Mouse (Mus musculus): ENCODE results near the gene Foxe1. TPM values are rescaled to one million over a fixed set of nuclear protein-coding genes. Genes with fewer than 3 reads are reported as not detected.

Gene Foxe1
- polyA plus RNA-seq, 1 experiment from 2014 or later, result not detected

DNA sequence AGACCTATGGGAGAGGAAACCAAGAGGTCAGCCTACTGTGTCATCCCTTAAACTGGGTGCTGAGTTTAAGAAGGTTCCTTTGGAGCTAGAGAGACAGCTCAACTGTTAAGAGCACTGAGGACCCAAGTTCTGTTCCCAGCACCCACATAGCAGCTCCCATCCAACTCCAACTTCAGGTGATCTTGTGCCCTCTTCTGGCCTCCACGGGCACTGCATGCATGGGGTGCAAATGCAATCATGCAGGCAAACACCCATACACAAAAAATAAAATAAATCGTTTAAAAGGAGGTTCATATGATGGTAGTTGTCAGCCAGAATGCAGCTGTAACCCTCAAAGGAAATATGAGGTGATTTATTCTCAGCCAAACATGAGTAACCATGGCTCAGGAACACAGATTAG is 21.0 kb downstream of the Foxe1 start:
- no peak for ATAC-seq (ENCODE audit: insufficient number of reproducible peaks, insufficient read depth, low FRiP score, low read depth)
- no peak overlapping the region for H3K4me2 ChIP-seq (ENCODE audit: low read length)
- no peak overlapping the region for H3K9ac ChIP-seq (ENCODE audit: low read length)
- no peaks in the 10 kb centered on the region for H3K36me3 ChIP-seq (ENCODE audit: control insufficient read depth, insufficient read depth, low read length)
- H3K4me1 ChIP-seq (ENCODE audit: control insufficient read depth in 2 of 2, insufficient read depth in 2 of 2, low read length in 2 of 2), result peaks cover 0 to 5% of the 10 kb centered on the region in 2 experiments; a peak in 1 of 4 replicates
- no peak overlapping the region for H3K27ac ChIP-seq (replicated peaks in 1 of 2; ENCODE audit: control insufficient read depth in 1 of 2, insufficient read depth in 1 of 2, low read depth in 2 of 2, low read length in 2 of 2)
- WGBS, result 77% methylated on average over 2 of the region's 2 CpGs
- peaks cover 10% of the 10 kb centered on the region; the same call in 1 of the 2 replicates for H3K27me3 ChIP-seq (ENCODE audit: control insufficient read depth, insufficient read depth, low read length)
- H3K4me3 ChIP-seq (ENCODE audit: control insufficient read depth in 1 of 2, insufficient read depth in 1 of 2, low read depth in 1 of 2, low read length in 2 of 2), result no peak overlapping the region
- H3K9me3 ChIP-seq (ENCODE audit: control insufficient read depth, low read length), result 0 out of 2 replicates have a peak, but pooled peaks cover 2% of the 10 kb centered on the region

GRCm38 (mm10) chr4:46367487-46367959 is 24.1 kb downstream of the Foxe1 start:
- Histone ChIP-seq H3K27me3 (ENCODE audit: control insufficient read depth, insufficient read depth, low read length) (peaks cover 10% of the 10 kb centered on the region; the same call in 1 of the 2 replicates), H3K9me3 (ENCODE audit: control insufficient read depth, low read length) (0 out of 2 replicates have a peak, but pooled peaks cover 2% of the 10 kb centered on the region), H3K4me2 (ENCODE audit: low read length) (no peak overlapping the region), H3K9ac (ENCODE audit: low read length) (no peak overlapping the region), H3K4me1 (ENCODE audit: control insufficient read depth in 2 of 2, insufficient read depth in 2 of 2, low read length in 2 of 2) (peaks cover 6 to 20% of the 10 kb centered on the region in 2 experiments), H3K27ac (replicated peaks in 1 of 2; ENCODE audit: control insufficient read depth in 1 of 2, insufficient read depth in 1 of 2, low read depth in 2 of 2, low read length in 2 of 2) (no peak overlapping the region), H3K36me3 (ENCODE audit: control insufficient read depth, insufficient read depth, low read length) (no peaks in the 10 kb centered on the region), H3K4me3 (ENCODE audit: control insufficient read depth in 1 of 2, insufficient read depth in 1 of 2, low read depth in 1 of 2, low read length in 2 of 2) (no peak overlapping the region)
- WGBS, result 6% methylated on average over 12 of the region's 12 CpGs
- no peak for ATAC-seq (ENCODE audit: insufficient number of reproducible peaks, insufficient read depth, low FRiP score, low read depth)

DNA sequence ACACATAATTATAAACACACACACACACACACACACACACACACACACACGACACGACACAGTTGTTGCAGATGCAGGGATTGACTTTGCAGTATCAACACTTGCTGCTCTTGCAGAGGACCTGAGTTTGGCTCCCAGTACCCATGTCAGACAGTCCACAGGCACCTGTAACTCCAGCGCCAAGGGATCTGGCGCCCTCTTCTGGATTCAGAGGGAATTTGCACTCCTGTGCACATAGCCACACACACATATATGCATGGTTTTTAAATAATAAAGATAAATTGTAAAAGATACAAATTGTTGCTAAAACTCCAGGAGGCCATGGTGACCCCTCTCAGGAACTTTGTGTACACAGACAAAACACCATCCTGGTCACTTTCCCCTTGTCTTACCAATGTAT is 25.7 kb downstream of the Foxe1 start:
- peaks cover 10% of the 10 kb centered on the region; the same call in 1 of the 2 replicates for H3K27me3 ChIP-seq (ENCODE audit: control insufficient read depth, insufficient read depth, low read length)
- no peak for ATAC-seq (ENCODE audit: insufficient number of reproducible peaks, insufficient read depth, low FRiP score, low read depth)
- 0 out of 2 replicates have a peak, but pooled peaks cover 2% of the 10 kb centered on the region for H3K9me3 ChIP-seq (ENCODE audit: control insufficient read depth, low read length)
- H3K36me3 ChIP-seq (ENCODE audit: control insufficient read depth, insufficient read depth, low read length), result no peaks in the 10 kb centered on the region
- H3K4me1 ChIP-seq (ENCODE audit: control insufficient read depth in 2 of 2, insufficient read depth in 2 of 2, low read length in 2 of 2), result peaks cover 6 to 20% of the 10 kb centered on the region in 2 experiments
- no peak overlapping the region for H3K4me2 ChIP-seq (ENCODE audit: low read length)
- H3K4me3 ChIP-seq (ENCODE audit: control insufficient read depth in 1 of 2, insufficient read depth in 1 of 2, low read depth in 1 of 2, low read length in 2 of 2), result no peak overlapping the region
- no peak overlapping the region for H3K9ac ChIP-seq (ENCODE audit: low read length)
- WGBS, result 61% methylated on average over 4 of the region's 4 CpGs
- no peak overlapping the region for H3K27ac ChIP-seq (replicated peaks in 1 of 2; ENCODE audit: control insufficient read depth in 1 of 2, insufficient read depth in 1 of 2, low read depth in 2 of 2, low read length in 2 of 2)

- 0 out of 2 replicates have a peak, but pooled peaks cover 2% of the 10 kb centered on the region for H3K9me3 ChIP-seq (ENCODE audit: control insufficient read depth, low read length)
- peak overlapping the region; percentile 62; the same call in 1 of the 2 replicates for H3K4me2 ChIP-seq (ENCODE audit: low read length)
- no peak for ATAC-seq (ENCODE audit: insufficient number of reproducible peaks, insufficient read depth, low FRiP score, low read depth)
- peaks cover 10% of the 10 kb centered on the region; the same call in 1 of the 2 replicates for H3K27me3 ChIP-seq (ENCODE audit: control insufficient read depth, insufficient read depth, low read length)
- 22% methylated on average over 6 of the region's 6 CpGs for WGBS
- peaks cover 6 to 24% of the 10 kb centered on the region in 2 experiments for H3K4me1 ChIP-seq (ENCODE audit: control insufficient read depth in 2 of 2, insufficient read depth in 2 of 2, low read length in 2 of 2)
- H3K27ac ChIP-seq (replicated peaks in 1 of 2; ENCODE audit: control insufficient read depth in 1 of 2, insufficient read depth in 1 of 2, low read depth in 2 of 2, low read length in 2 of 2), result no peak overlapping the region
- H3K36me3 ChIP-seq (ENCODE audit: control insufficient read depth, insufficient read depth, low read length), result no peaks in the 10 kb centered on the region
- H3K4me3 ChIP-seq (ENCODE audit: control insufficient read depth in 1 of 2, insufficient read depth in 1 of 2, low read depth in 1 of 2, low read length in 2 of 2), result no peak overlapping the region
- H3K9ac ChIP-seq (ENCODE audit: low read length), result no peak overlapping the region
These were observed 27.0 kb downstream of the Foxe1 start for GRCm38 (mm10) chr4:46370406-46370805.

GRCm38 (mm10) chr4:46371030-46371429 is 27.6 kb downstream of the Foxe1 start:
- Histone ChIP-seq H3K4me2 (ENCODE audit: low read length) (peak overlapping the region; percentile 62), H3K36me3 (ENCODE audit: control insufficient read depth, insufficient read depth, low read length) (peaks cover under 1% of the 10 kb centered on the region; the same call in 1 of the 2 replicates), H3K4me3 (ENCODE audit: control insufficient read depth in 1 of 2, insufficient read depth in 1 of 2, low read depth in 1 of 2, low read length in 2 of 2) (peak overlapping the region in 1 of 2 experiments; percentile 26; a peak in 2 of 4 replicates), H3K27ac (replicated peaks in 1 of 2; ENCODE audit: control insufficient read depth in 1 of 2, insufficient read depth in 1 of 2, low read depth in 2 of 2, low read length in 2 of 2) (no peak overlapping the region), H3K4me1 (ENCODE audit: control insufficient read depth in 2 of 2, insufficient read depth in 2 of 2, low read length in 2 of 2) (peaks cover 6 to 24% of the 10 kb centered on the region in 2 experiments), H3K27me3 (ENCODE audit: control insufficient read depth, insufficient read depth, low read length) (peaks cover 9% of the 10 kb centered on the region; the same call in 1 of the 2 replicates), H3K9ac (ENCODE audit: low read length) (no peak overlapping the region), H3K9me3 (ENCODE audit: control insufficient read depth, low read length) (0 out of 2 replicates have a peak, but pooled peaks cover 2% of the 10 kb centered on the region)
- peak; percentile 72 for ATAC-seq (ENCODE audit: insufficient number of reproducible peaks, insufficient read depth, low FRiP score, low read depth)
- WGBS, result 0% methylated on average over 19 of the region's 19 CpGs

DNA sequence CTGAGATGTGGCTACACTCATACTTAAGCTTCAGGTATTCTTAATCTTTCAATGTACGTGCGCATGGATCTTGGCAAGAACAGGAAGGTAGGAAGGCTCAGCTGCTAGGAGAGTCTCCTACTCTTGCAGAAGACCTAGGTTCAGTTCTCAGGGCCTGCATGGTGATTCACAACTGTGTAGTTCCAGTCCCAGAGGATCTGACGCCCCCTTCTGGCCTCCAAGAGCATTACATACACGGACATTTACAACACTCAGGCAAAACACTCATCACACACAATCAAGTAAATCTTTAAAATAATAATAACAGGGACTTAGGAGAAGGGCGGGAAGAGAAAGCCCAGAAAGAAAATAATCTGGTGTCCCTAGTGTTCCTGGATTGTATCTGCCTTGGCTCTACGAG is 31.0 kb downstream of the Foxe1 start:
- H3K9ac ChIP-seq (ENCODE audit: low read length), result peak overlapping the region; percentile 65; the same call in 1 of the 2 replicates

DNA sequence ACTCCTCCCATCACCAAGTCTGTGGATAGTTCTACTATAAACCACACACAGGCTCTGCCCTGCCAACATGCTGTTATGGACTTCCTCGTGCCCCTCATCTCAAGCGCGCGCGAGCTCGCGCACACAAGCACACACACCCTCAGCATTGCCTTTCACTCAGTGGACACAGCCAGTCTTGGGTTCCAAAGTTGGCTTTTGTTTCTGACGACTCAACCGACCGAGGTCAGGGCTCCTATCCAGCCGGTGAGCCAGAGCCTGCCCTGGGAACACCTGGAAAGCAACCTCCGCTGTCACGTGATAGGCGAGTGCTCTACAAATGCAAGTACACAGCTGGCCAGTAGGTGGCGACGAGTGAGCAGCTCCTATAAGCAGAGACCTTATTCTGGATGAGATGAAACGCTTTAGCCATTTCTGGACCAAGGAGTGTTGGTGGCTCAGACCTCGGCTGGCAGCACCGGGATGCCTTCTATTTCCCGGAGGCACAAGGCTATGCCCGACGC is 31.5 kb downstream of the Foxe1 start:
- ATAC-seq (ENCODE audit: insufficient number of reproducible peaks, insufficient read depth, low FRiP score, low read depth), result peak; percentile 22; the same call in 1 of the 2 replicates
- H3K9me3 ChIP-seq (ENCODE audit: control insufficient read depth, low read length), result no peaks in the 10 kb centered on the region
- WGBS, result 18% methylated on average over 22 of the region's 22 CpGs
- peaks cover 38% of the 10 kb centered on the region for H3K36me3 ChIP-seq (ENCODE audit: control insufficient read depth, insufficient read depth, low read length)
- peak overlapping the region; percentile 80 for H3K4me2 ChIP-seq (ENCODE audit: low read length)
- H3K27ac ChIP-seq (replicated peaks in 1 of 2; ENCODE audit: control insufficient read depth in 1 of 2, insufficient read depth in 1 of 2, low read depth in 2 of 2, low read length in 2 of 2), result no peak overlapping the region
- peak overlapping the region; percentile 21 to 36 for H3K4me3 ChIP-seq (ENCODE audit: control insufficient read depth in 1 of 2, insufficient read depth in 1 of 2, low read depth in 1 of 2, low read length in 2 of 2)
- peak overlapping the region; percentile 65; the same call in 1 of the 2 replicates for H3K9ac ChIP-seq (ENCODE audit: low read length)
- H3K27me3 ChIP-seq (ENCODE audit: control insufficient read depth, insufficient read depth, low read length), result no peaks in the 10 kb centered on the region
- H3K4me1 ChIP-seq (ENCODE audit: control insufficient read depth in 2 of 2, insufficient read depth in 2 of 2, low read length in 2 of 2), result peaks cover 6 to 19% of the 10 kb centered on the region in 2 experiments

More for the DNA sequence above, 31.0 kb downstream of the Foxe1 start:
- Histone ChIP-seq H3K4me1 (ENCODE audit: control insufficient read depth in 2 of 2, insufficient read depth in 2 of 2, low read length in 2 of 2) (peaks cover 6 to 19% of the 10 kb centered on the region in 2 experiments), H3K27me3 (ENCODE audit: control insufficient read depth, insufficient read depth, low read length) (no peaks in the 10 kb centered on the region), H3K36me3 (ENCODE audit: control insufficient read depth, insufficient read depth, low read length) (peaks cover 33% of the 10 kb centered on the region), H3K4me3 (ENCODE audit: control insufficient read depth in 1 of 2, insufficient read depth in 1 of 2, low read depth in 1 of 2, low read length in 2 of 2) (peak overlapping the region; percentile 21 to 36), H3K27ac (replicated peaks in 1 of 2; ENCODE audit: control insufficient read depth in 1 of 2, insufficient read depth in 1 of 2, low read depth in 2 of 2, low read length in 2 of 2) (no peak overlapping the region), H3K9me3 (ENCODE audit: control insufficient read depth, low read length) (no peaks in the 10 kb centered on the region), H3K4me2 (ENCODE audit: low read length) (peak overlapping the region; percentile 80)
- ATAC-seq (ENCODE audit: insufficient number of reproducible peaks, insufficient read depth, low FRiP score, low read depth), result no peak
- WGBS, result 53% methylated on average over 6 of the region's 6 CpGs

Data from heart, embryonic 14.5 days (tissue).